Mouse (Mus musculus) forebrain, embryonic 12.5 days (tissue): Measurements from ENCODE around the gene Smad3. TPM values are rescaled to one million over a fixed set of nuclear protein-coding genes. Genes with fewer than 3 reads are reported as not detected.

Source experiments
- ATAC-seq: fragments of 200-750 bp; cut with Nextera tagmentation; 2 replicates; pipeline ENCODE4 v1.8.0; 2017; ENCODE audit warnings: moderate TSS enrichment; ENCODE audit not compliant: low FRiP score
- H3K27ac ChIP-seq: fragments of 300-500 bp; sonication (generic); 2 replicates; pipeline ENCODE4 v1.5.1; 2016; ENCODE audit warnings: mild to moderate bottlenecking
- H3K27me3 ChIP-seq: fragments of 300-500 bp; sonication (generic); 2 replicates; pipeline ENCODE4 v1.6.1; 2016; ENCODE audit warnings: mild to moderate bottlenecking
- H3K36me3 ChIP-seq: fragments of 300-500 bp; sonication (generic); replicated peaks from 2 replicates; pipeline ENCODE4 v1.6.1; 2016; ENCODE audit warnings: mild to moderate bottlenecking
- H3K4me1 ChIP-seq: fragments of 300-500 bp; sonication (generic); 2 replicates; pipeline ENCODE4 v1.6.1; 2016
- H3K4me2 ChIP-seq: fragments of 300-500 bp; sonication (generic); 2 replicates; pipeline ENCODE4 v1.6.1; 2016; ENCODE audit warnings: mild to moderate bottlenecking, moderate library complexity
- H3K4me3 ChIP-seq: fragments of 300-500 bp; sonication (generic); replicated peaks from 2 replicates; pipeline ENCODE4 v1.5.1; 2016; ENCODE audit warnings: mild to moderate bottlenecking
- H3K9ac ChIP-seq: fragments of 300-500 bp; sonication (generic); 2 replicates; pipeline ENCODE4 v1.6.1; 2016; ENCODE audit warnings: mild to moderate bottlenecking
- H3K9me3 ChIP-seq: fragments of 300-500 bp; sonication (generic); 2 replicates; pipeline ENCODE4 v1.6.1; 2016
- WGBS: fragments of 180-500 bp; shearing (Covaris S2); methylation state at CpG from one replicate; pipeline ENCODE4 v1.1.7; 2016; 5-methylcytosine and 5-hydroxymethylcytosine counted together
- polyA plus RNA-seq: library from polyadenylated mRNA; unstranded; fragments of >200 nt; fragmentation: Nextera tagmentation; extraction: Ambion mirVana; gene quantifications from 2 replicates; pipeline ENCODE4 v1.2.1, GENCODE M21; 2016

Gene Smad3
- polyA plus RNA-seq, 1 experiment from 2014 or later: 23.1 TPM

GRCm38 (mm10) chr9:63660061-63660460 lies 97.7 kb downstream of the Smad3 start:
- peaks cover 17% of the 10 kb centered on the region for H3K4me1 ChIP-seq
- WGBS: 95% methylated on average over 4 of the region's 4 CpGs
- H3K9me3 ChIP-seq: no peaks in the 10 kb centered on the region
- no peak overlapping the region for H3K4me3 ChIP-seq
- no peak overlapping the region for H3K9ac ChIP-seq
- H3K4me2 ChIP-seq: no peak overlapping the region
- ATAC-seq: no peak
- peaks cover 45% of the 10 kb centered on the region for H3K36me3 ChIP-seq
- no peak overlapping the region for H3K27ac ChIP-seq
- H3K27me3 ChIP-seq: no peaks in the 10 kb centered on the region

GRCm38 (mm10) chr9:63658970-63659371 lies 98.8 kb downstream of the Smad3 start:
- no peak for ATAC-seq
- H3K4me1 ChIP-seq: peaks cover 17% of the 10 kb centered on the region
- no peak overlapping the region for H3K9ac ChIP-seq
- H3K4me3 ChIP-seq: no peak overlapping the region
- H3K27ac ChIP-seq: 0 out of 2 replicates have a peak overlapping the region, but pooled peaks have one; percentile 5
- WGBS: 79% methylated on average over 5 of the region's 5 CpGs
- H3K36me3 ChIP-seq: peaks cover 46% of the 10 kb centered on the region
- H3K27me3 ChIP-seq: no peaks in the 10 kb centered on the region
- H3K4me2 ChIP-seq: no peak overlapping the region
- no peaks in the 10 kb centered on the region for H3K9me3 ChIP-seq

- no peak overlapping the region for H3K9ac ChIP-seq
- no peak overlapping the region for H3K4me3 ChIP-seq
- 0 out of 2 replicates have a peak overlapping the region, but pooled peaks have one; percentile 5 for H3K27ac ChIP-seq
- no peaks in the 10 kb centered on the region for H3K27me3 ChIP-seq
- peaks cover 19% of the 10 kb centered on the region for H3K4me1 ChIP-seq
- H3K4me2 ChIP-seq: no peak overlapping the region
- WGBS: 86% methylated on average over 9 of the region's 9 CpGs
- peaks cover 41% of the 10 kb centered on the region for H3K36me3 ChIP-seq
- no peaks in the 10 kb centered on the region for H3K9me3 ChIP-seq
- no peak for ATAC-seq
Observed at GRCm38 (mm10) chr9:63658436-63658835, 99.4 kb downstream of the Smad3 start.

- H3K27ac ChIP-seq: no peak overlapping the region
- H3K4me3 ChIP-seq: no peak overlapping the region
- no peak overlapping the region for H3K9ac ChIP-seq
- ATAC-seq: no peak
- H3K36me3 ChIP-seq: peaks cover 41% of the 10 kb centered on the region
- H3K4me1 ChIP-seq: peaks cover 28% of the 10 kb centered on the region
- 77% methylated on average over 4 of the region's 4 CpGs for WGBS
- no peak overlapping the region for H3K4me2 ChIP-seq
- H3K9me3 ChIP-seq: no peaks in the 10 kb centered on the region
- H3K27me3 ChIP-seq: no peaks in the 10 kb centered on the region
Observed at GRCm38 (mm10) chr9:63657167-63657566, 100.6 kb downstream of the Smad3 start.

- no peak for ATAC-seq
- peaks cover 47% of the 10 kb centered on the region for H3K36me3 ChIP-seq
- 50% methylated on average over 1 of the region's 1 CpGs for WGBS
- H3K4me2 ChIP-seq: no peak overlapping the region
- H3K27ac ChIP-seq: no peak overlapping the region
- H3K9me3 ChIP-seq: no peaks in the 10 kb centered on the region
- no peak overlapping the region for H3K4me3 ChIP-seq
- H3K9ac ChIP-seq: no peak overlapping the region
- H3K27me3 ChIP-seq: no peaks in the 10 kb centered on the region
- H3K4me1 ChIP-seq: peaks cover 28% of the 10 kb centered on the region
Observed at GRCm38 (mm10) chr9:63655092-63655491, 102.7 kb downstream of the Smad3 start.

- H3K9me3 ChIP-seq: no peaks in the 10 kb centered on the region
- no peak overlapping the region for H3K27ac ChIP-seq
- no peaks in the 10 kb centered on the region for H3K27me3 ChIP-seq
- H3K4me3 ChIP-seq: no peak overlapping the region
- no peak for ATAC-seq
- H3K9ac ChIP-seq: no peak overlapping the region
- H3K36me3 ChIP-seq: peaks cover 49% of the 10 kb centered on the region
- 94% methylated on average over 8 of the region's 8 CpGs for WGBS
- peaks cover 28% of the 10 kb centered on the region for H3K4me1 ChIP-seq
- H3K4me2 ChIP-seq: no peak overlapping the region
Observed at GRCm38 (mm10) chr9:63654575-63654974, 103.2 kb downstream of the Smad3 start.

- Histone ChIP-seq H3K36me3 (peaks cover 58% of the 10 kb centered on the region), H3K9me3 (no peaks in the 10 kb centered on the region), H3K27ac (peak overlapping the region; percentile 77), H3K9ac (no peak overlapping the region), H3K4me3 (no peak overlapping the region), H3K27me3 (no peaks in the 10 kb centered on the region), H3K4me1 (peaks cover 28% of the 10 kb centered on the region), H3K4me2 (no peak overlapping the region)
- ATAC-seq: no peak
- WGBS: 16% methylated on average over 7 of the region's 7 CpGs
Observed at GRCm38 (mm10) chr9:63653666-63654065, 104.1 kb downstream of the Smad3 start.

GRCm38 (mm10) chr9:63651594-63651993 lies 106.2 kb downstream of the Smad3 start:
- H3K4me2 ChIP-seq: no peak overlapping the region
- no peak overlapping the region for H3K27ac ChIP-seq
- ATAC-seq: no peak
- H3K4me3 ChIP-seq: no peak overlapping the region
- H3K9me3 ChIP-seq: no peaks in the 10 kb centered on the region
- 88% methylated on average over 11 of the region's 11 CpGs for WGBS
- H3K4me1 ChIP-seq: peaks cover 28% of the 10 kb centered on the region
- peaks cover 70% of the 10 kb centered on the region for H3K36me3 ChIP-seq
- H3K27me3 ChIP-seq: no peaks in the 10 kb centered on the region
- no peak overlapping the region for H3K9ac ChIP-seq

GRCm38 (mm10) chr9:63650905-63651304 lies 106.9 kb downstream of the Smad3 start:
- ATAC-seq: no peak
- Histone ChIP-seq H3K9me3 (no peaks in the 10 kb centered on the region), H3K27ac (peak overlapping the region; percentile 59; the same call in 1 of the 2 replicates), H3K4me1 (peaks cover 28% of the 10 kb centered on the region), H3K9ac (no peak overlapping the region), H3K27me3 (no peaks in the 10 kb centered on the region), H3K4me3 (no peak overlapping the region), H3K36me3 (peaks cover 77% of the 10 kb centered on the region), H3K4me2 (no peak overlapping the region)
- WGBS: 89% methylated on average over 14 of the region's 14 CpGs

- no peak overlapping the region for H3K9ac ChIP-seq
- no peak overlapping the region for H3K4me3 ChIP-seq
- WGBS: 89% methylated on average over 8 of the region's 8 CpGs
- ATAC-seq: no peak
- no peaks in the 10 kb centered on the region for H3K27me3 ChIP-seq
- H3K4me2 ChIP-seq: no peak overlapping the region
- peaks cover 23% of the 10 kb centered on the region for H3K4me1 ChIP-seq
- no peaks in the 10 kb centered on the region for H3K9me3 ChIP-seq
- H3K36me3 ChIP-seq: peaks cover 75% of the 10 kb centered on the region
- H3K27ac ChIP-seq: no peak overlapping the region
Observed at GRCm38 (mm10) chr9:63649841-63650545, 107.8 kb downstream of the Smad3 start.

GRCm38 (mm10) chr9:63648520-63648918 lies 109.3 kb downstream of the Smad3 start:
- no peak overlapping the region for H3K27ac ChIP-seq
- H3K4me3 ChIP-seq: no peak overlapping the region
- H3K4me2 ChIP-seq: no peak overlapping the region
- no peaks in the 10 kb centered on the region for H3K27me3 ChIP-seq
- no peak for ATAC-seq
- H3K9me3 ChIP-seq: no peaks in the 10 kb centered on the region
- 86% methylated on average over 9 of the region's 9 CpGs for WGBS
- H3K9ac ChIP-seq: no peak overlapping the region
- peaks cover 9% of the 10 kb centered on the region for H3K4me1 ChIP-seq
- H3K36me3 ChIP-seq: peaks cover 73% of the 10 kb centered on the region

GRCm38 (mm10) chr9:63647581-63648519 lies 109.9 kb downstream of the Smad3 start:
- Histone ChIP-seq H3K4me3 (no peak overlapping the region), H3K36me3 (peaks cover 69% of the 10 kb centered on the region), H3K4me2 (no peak overlapping the region), H3K9me3 (no peaks in the 10 kb centered on the region), H3K4me1 (peaks cover 2% of the 10 kb centered on the region; the same call in 1 of the 2 replicates), H3K9ac (no peak overlapping the region; the same call in 1 of the 2 replicates), H3K27me3 (no peaks in the 10 kb centered on the region), H3K27ac (peak overlapping the region; percentile 13; the same call in 1 of the 2 replicates)
- no peak for ATAC-seq
- WGBS: 82% methylated on average over 9 of the region's 9 CpGs
